Mouse (Mus musculus) stomach, postnatal 0 days (tissue): ENCODE data around the gene Otub2.

Experiments
- CTCF ChIP-seq: IDR thresholded peaks from 2 replicates; pipeline ENCODE4 v1.5.1; 2016; ENCODE audit warnings: antibody characterized with exemption, low read depth, mild to moderate bottlenecking, moderate library complexity
- EP300 ChIP-seq: optimal IDR thresholded peaks from 2 replicates; pipeline ENCODE3; 2016; ENCODE audit warnings: antibody characterized with exemption

- TF ChIP-seq CTCF, result peak; percentile 5; the same call in 1 of the 2 replicates
- no peak for TF ChIP-seq EP300
Measured at GRCm38 (mm10) chr12:103376124-103376523, 12.4 kb upstream of the Otub2 start.
